Mouse (Mus musculus) urinary bladder, postnatal 36 days (tissue): ENCODE data around the gene Rxfp2.

ENCODE experiments used
- DNase-seq, 2 experiments: peaks; one replicate each; pipeline ENCODE4 v3.0.0; 2022; ENCODE audit warnings: low spot score in 2 of 2, mixed read lengths in 1 of 2

The Rxfp2 gene

GRCm38 (mm10) chr5:150044533-150044932, 26.1 kb downstream of the Rxfp2 start:
- DNase-seq: no peak

GRCm38 (mm10) chr5:150046438-150046837, 28.0 kb downstream of the Rxfp2 start:
- no peak for DNase-seq

GRCm38 (mm10) chr5:150049946-150050345, 31.5 kb downstream of the Rxfp2 start:
- peak in 1 of 2 experiments; percentile 23 for DNase-seq

DNA sequence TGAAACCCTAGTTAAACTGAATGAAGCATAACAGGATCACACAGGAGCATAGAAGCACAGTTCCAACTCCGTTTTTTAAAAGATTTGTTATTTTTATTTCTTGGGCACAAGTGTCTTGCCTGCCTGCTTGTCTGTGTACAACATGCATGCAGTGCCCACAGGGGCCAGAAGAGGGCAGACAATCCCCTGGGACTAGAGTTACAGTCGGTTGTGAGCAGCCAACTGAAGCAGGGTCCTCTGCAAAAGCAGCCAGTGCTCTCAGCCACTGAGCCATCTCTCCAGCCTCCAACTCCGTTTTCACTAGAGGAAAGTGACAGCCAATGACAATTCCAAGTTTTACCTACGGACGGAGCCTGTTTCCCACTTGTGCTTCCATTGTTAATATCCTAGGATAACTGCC, 33.4 kb downstream of the Rxfp2 start:
- no peak for DNase-seq

GRCm38 (mm10) chr5:150053294-150053693, 34.8 kb downstream of the Rxfp2 start:
- no peak for DNase-seq

- no peak for DNase-seq
Measured at GRCm38 (mm10) chr5:150053956-150054355, 35.5 kb downstream of the Rxfp2 start.

GRCm38 (mm10) chr5:150055322-150055721, 36.8 kb downstream of the Rxfp2 start:
- no peak for DNase-seq

DNA sequence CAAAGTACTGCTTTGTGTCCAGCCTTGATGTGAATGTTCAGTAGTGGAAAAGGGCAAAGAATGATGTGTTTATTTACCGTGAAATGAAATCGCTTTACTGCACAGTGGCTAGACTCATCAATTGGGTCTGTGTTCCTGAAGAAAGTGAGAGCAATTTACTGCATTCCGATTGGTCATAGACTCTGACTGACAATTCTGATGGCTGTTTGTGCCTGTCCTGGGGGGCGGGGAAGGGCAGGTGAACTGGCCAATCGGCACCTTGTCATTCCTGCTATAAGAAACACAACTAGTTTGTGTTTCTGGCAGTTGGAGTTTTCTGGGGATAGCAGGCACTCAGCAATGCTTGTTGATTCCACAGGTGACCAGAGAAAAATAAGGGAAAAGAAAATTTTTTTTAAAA, 37.6 kb downstream of the Rxfp2 start:
- no peak for DNase-seq

DNA sequence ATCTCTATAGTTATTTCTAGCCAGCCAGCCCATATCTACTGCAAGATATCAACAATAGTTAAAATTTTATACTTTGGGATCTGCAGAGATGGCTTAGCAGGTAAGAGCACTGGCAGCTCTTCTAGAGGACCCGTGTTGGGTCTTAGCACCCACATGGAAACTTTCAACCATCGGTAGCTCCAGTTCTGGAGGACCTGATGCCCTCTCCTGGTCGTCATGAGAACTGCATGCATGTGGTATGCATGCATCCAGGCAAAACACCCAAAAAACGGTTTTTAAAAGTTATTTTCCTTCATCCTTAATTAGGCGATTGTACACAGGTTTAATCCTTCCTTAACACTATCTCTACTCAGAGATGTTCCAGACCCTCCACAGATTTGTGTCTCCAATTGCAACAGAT, 40.4 kb downstream of the Rxfp2 start:
- no peak for DNase-seq

DNA sequence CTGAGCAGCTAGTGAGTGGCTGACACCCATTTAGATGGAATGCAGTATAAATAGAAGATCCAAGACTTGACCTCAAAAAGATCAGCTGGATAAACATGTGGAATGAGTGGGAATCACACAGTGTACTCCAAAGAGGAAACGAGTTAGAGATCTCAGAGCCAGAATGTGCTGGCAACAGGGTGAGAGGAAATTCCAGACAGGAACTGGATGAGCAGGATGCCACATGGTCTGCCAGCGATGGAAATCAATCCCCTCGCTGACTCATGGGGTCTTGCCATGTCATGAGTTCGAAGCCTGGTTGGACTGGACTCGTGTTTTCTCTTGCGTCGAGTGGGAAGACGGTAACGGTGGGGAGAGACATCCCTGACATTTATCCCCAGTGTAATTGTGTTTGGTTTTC, 41.0 kb downstream of the Rxfp2 start:
- no peak for DNase-seq

DNA sequence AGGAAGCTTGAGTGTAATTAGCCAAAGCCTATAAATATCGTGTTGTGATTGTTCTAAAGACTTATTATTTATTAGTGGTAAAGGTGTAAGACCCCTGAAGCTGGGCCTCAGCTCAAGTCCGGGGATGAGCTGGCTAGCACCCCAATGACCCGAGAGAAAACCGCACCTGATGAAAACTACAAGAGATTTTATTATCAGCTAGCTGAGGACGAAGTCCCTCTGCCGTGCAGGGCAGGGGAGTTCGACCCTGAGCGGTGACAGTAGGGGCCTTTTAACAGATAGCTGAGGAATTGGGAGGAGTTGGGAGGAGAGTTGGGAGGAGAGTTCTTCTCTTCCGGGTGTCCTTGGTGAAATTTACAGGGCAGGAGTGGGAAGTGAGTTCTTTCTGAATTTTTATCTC, 42.6 kb downstream of the Rxfp2 start:
- DNase-seq: no peak

- no peak for DNase-seq
Measured at GRCm38 (mm10) chr5:150064286-150064685, 45.8 kb downstream of the Rxfp2 start.

- DNase-seq: no peak
Measured at GRCm38 (mm10) chr5:150070086-150070485, 51.6 kb downstream of the Rxfp2 start.

DNA sequence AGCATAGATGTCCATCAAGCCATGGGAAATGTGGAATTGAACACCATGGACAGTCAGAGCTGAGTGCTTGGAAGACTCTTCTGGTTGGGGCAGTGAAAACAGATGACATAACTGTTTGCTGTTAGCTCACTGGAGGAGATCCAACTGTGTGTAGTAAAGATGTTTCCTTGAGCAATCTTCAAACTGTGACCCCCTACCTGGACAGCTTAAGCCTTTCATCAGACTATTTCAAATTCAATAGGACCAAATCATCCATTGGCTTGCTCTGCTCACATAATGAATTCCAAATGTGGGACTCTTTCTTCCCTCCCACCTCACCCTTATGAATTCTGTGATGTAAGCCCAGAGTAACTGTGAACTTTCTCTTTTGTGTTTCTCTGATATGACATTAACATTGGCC, 53.3 kb downstream of the Rxfp2 start:
- DNase-seq: no peak

DNA sequence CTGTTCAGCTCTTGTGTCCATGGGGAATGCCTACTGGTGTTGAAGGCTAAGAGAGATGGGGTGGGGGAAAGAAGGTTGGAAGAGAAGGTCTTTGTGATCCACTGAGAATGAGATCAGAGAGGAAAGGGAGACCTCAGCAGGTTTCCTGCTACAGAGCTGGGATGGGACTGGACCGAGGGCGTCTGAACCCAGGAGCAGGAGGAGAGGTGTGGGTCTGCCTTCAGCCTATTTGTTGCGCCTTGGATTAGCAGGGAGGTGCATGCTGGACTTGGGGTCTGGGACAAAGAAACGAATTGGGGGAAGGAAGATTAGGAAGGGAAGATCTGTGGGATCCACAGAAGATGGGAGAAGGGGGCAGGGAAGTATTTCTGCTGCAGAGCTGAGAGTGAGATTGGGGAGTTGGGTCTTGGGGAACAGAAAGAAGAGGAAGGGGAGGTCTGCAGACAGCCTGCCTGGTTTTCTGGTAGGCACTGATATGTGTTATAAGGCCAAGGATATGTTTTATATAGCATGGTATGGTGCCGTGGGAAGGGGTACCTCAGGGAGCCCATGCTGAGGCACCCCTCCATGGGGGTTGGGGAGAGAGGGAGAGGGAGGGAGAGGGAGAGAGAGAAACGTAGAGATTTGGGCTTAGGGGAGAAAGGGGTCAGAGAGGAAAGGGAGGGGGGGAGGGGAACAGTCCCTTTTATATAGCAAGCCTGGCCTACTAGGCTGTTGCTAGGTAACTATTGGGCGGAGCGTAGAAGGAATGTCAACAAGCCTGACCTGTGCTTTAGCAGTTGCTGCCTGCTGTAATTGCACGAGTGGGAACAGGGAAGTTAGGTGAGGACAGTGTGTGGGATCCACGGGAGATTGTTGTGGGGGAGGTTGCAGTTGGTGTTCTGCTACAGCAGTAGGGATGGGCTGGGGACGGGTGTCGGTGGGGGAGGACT, 61.7 kb downstream of the Rxfp2 start:
- no peak for DNase-seq

DNA sequence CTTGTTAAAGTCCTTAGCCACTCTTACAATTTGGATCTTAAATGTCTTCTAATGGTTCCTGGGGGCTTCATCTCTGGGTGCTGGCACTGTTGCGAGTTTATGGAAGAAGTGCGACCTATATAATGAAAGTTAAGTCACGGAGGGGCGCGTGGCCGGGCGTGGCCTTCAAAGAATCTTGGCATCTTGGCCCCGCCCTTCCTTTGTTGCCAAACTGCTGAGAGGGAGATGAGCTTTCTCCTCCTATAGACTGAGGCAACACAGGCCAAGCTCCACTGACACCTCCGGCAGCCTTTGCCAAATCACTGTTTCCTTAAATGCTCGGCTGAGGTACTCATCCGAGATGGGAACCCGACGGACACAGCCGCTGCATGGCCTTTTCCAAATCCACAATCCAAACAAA, 64.2 kb downstream of the Rxfp2 start:
- no peak for DNase-seq

GRCm38 (mm10) chr5:150083190-150083589, 64.7 kb downstream of the Rxfp2 start:
- DNase-seq: no peak

DNA sequence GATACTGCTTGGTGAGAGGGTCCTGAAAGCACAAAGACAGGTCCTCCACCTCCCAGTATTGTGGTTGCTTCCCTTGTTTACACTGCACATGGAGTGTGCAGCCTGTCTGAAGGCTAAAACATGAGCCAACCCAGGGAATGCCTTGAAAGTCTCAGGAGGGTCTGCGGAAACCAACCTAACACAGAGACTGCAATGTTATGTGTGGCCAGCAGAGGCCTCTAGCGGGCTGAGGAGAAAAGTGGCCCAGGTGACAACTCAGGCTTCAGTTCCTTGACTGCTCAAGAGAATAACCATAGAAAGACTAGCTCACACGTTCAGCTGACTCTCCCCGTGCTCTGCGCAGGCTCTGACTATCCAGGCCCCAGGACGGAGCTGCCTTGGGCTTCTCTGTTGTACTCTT, 79.1 kb downstream of the Rxfp2 start:
- DNase-seq: peak; percentile 26 to 45

DNA sequence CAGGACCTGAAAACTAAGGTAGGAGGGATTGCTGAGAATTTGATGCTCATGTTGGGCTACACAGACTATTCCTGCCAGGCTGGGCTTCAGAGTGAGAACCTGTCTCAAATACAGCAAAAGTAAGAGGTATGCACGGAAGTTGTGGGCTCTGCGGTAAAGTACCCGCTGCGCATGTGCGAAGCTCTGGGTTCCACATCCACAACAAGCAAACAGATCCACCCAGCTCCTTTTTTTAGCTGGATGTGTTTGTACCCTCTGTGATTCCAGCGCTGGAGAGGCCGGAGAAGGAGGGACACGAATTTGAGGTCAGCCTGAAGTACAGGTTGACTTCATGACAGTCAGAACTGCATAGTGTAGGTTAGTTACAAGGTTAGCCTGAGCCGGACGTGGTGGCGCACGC, 80.3 kb downstream of the Rxfp2 start:
- DNase-seq: no peak

- no peak for DNase-seq
Measured at GRCm38 (mm10) chr5:150101789-150102188, 83.3 kb downstream of the Rxfp2 start.

DNA sequence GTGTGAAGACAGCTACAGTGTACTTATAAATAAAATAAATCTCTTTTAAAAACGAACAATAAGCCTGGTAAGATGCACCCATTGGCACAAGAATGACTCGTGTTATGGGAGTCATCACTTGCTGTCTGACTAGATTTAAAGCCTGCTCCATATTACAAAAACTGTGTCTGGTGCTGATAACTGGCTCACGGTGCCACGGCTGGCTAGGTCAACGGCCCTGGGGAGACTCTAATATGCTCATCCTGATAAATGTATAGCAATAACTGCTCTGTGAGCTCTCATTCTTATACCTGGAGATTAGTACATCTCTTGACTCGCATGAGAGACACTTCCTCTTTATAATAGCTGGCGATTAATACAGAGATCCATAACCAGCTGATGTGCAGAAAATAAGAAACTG, 87.9 kb downstream of the Rxfp2 start:
- DNase-seq: no peak

DNA sequence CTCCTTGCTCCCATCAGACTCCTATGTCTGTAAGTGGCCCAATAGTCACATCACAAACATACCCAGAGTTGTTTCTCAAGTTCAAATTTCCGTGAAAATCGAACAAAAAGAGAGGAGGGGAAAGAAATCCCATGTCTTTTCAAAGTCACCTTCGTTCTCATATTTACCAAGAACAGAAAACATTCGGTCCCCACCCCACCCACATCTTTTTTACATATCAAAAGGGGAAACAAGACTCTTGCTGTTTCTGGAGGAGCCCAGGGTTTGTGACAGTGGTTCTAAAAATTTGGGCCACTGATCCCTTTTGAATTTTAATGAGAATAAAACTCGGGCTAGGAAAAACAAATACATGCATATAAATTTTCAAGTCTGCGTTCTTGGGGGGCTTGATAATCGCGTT, 92.8 kb downstream of the Rxfp2 start:
- DNase-seq: no peak

DNA sequence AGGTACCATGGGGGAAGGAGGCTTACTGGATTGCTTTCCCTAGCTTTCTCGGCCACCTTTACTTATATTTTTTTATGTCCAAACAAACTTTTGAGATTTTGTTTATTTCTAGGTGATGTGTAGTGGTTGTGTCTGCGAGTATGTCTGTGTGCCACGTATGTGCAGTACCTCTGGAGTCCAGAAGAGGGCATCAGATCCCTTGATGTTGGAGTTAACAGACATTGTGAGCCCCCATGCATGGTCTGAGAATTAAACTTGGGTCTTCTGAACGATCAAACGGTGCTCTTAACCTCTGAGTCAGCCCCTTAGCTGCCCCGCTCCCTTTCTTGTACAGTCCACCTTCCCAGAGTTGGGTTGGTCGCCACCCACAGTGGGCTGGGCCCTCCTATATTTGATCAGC, 95.5 kb downstream of the Rxfp2 start:
- peak in 1 of 2 experiments; percentile 31 for DNase-seq

- DNase-seq: no peak
Measured at GRCm38 (mm10) chr5:150114778-150115177, 96.3 kb downstream of the Rxfp2 start.
